Mouse (Mus musculus) retina, postnatal 7 days (tissue): ENCODE data around the gene Sf3b1.
"Not testable (repeated sequence)": the region's sequence is repeated elsewhere in the genome, so short reads cannot be mapped to it uniquely, and the experiment has no call there.

ENCODE experiments used
- DNase-seq: peaks from one replicate; pipeline ENCODE4 v3.0.0-alpha.2; 2012; ENCODE audit warnings: low read depth, low spot score

Sf3b1 gene

DNA sequence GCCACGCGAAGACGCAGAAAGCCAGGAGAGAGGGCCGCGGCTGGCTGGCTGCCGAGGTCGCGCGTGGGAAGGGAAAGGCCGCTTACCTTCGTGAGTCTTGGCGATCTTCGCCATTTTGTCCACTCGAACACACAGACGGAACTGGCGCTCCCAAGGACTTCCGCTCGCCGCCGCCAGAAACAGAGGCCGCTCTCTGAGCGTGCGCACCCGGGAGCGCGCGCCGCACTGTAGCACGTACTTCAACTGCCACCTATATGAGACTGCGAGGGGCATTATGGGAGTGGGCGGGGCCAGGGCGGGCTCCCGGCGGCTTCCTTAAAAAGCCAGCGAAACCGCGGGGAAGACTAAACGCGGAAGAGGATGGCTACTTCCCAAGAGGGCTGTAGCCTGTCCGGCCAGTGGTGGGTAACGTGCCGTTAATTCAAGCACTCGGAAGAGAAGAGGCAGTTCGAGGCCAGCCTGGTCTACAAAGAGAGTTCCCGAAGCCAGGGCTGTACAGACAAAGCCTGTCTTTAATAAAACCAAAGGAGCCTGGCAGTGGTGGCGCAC, at the start of gene Sf3b1:
Sf3b1 (minus strand) TSS at position 229 of the 549 bp plus-strand sequence.
- DNase-seq = peak; percentile 94

DNA sequence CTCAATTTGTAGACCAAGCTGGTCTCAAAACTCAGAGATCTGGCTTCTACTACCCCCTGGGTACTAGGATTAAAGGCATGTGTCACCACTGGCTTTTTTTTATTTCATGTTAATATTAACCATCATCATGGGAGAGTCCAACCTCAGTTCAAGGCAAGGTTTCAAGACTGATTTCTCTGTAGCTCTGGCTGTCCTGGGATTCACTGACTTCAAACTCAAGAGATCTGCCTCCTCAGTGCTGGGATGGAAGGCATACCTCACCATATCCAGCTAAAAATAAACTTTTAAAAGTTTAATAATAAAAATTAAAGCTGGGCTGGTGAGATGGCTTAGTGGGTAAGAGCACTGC, 49.1 kb upstream of the Sf3b1 start:
- no peak for DNase-seq

DNA sequence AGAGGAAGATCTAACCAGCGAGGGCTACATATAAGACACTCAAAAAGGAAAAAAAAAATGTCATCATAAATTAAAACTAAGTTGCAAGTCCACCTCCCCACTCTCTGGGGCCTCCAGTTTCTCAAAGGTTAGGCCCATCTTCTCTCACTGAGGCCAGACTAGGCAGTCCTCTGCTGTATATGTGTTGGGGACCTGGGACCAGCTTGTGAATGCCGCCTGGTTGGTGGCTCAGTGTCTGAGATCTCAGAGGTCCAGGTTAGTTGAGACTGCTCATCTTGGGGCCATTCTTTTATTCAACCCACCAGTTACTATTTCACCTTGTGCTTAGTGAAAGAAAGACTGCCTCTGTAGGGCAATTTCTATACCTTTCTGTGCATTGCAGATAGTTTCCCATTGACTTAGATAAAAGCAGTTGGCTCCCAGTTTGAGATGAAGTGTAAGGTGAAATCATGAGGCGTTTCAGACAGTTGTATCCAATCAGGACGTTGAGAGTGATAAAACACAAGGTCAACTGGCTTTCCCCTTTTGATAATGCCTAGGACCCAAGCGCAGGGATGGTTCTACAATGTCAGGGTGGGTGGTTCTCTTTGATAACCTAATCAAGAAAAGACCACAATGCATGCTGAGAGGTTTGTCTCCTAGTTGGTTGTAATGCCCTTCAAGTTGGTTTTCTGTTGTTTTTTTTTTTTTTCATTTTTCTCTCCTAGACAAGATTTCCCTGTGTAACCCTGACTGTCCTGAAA, 48.5 kb upstream of the Sf3b1 start:
- DNase-seq = no peak

DNA sequence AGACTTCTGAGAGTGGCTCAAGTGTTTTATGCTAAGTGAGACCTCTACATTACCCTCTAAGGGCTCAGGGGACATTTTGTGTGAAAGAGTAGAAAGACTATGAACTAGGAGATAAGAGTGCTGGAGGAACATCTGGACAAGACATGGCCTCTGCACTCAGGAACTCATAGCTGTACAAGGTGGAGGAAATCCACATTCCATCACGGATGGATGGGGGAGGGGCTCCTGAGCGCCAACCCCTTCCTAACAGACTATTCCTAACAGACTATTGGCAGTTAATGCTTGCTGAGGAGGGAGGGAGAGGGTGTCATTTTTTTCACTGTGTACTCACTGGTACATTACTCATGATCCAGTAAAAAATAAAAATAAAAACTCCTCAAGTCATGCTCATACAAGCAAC, 47.5 kb upstream of the Sf3b1 start:
- DNase-seq = no peak

DNA sequence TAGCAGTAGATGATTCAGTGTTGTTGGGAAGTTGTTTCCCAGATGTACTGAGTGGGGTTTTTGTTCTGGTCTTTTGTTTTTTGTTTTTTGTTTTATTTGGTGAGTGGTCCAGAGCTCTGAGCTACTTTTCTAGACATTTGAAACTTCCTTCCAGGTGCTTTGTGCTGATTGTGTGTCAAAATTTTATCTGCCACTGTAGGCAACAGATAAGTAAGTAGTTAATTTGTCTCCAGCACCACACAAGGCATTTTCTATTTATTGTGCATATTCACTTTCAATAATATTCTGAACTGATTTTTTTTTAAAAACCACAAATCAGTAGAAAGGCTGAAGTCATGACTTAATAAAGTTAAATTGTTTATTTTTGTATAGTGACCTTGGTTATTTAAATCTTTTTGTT, 45.0 kb upstream of the Sf3b1 start:
- not testable (repeated sequence) for DNase-seq

DNA sequence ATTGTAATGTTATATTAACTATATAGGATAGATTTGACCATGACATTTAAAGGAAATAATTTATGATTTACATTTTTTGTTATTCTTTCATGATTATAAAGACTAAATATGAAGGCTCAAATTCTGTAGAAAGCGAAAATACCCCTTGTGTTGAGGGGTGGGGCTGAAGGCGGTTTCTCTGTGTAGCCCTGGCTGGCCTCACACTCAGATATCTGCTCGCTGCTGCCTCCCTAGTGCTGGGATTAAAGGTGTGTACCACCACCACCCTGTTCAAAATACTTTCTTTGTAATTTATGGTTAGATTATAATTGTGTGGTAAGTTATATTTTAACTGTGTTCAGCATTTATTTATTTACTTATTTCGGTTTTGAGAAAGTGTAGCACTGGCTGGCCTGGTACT, 34.5 kb upstream of the Sf3b1 start:
- DNase-seq = no peak

DNA sequence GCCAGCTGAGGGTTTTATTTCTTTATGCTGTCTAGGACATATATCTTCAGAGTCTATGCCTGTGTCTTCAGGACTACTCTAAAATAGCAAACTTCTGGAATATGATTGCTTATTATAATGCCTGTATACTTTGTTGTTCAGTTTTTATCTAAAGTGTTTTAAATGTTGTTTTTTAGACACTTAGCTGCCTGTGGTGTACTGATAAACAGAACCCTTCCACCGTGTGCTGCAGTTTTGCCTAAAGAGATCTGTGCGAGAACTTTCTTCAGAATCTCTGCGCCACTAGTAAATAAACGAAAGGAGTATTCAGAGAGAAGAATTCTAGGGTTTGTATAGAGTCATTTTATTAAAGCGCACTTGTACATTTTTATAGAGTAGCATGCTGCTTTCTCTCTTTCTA, 33.8 kb upstream of the Sf3b1 start:
- DNase-seq = no peak

DNA sequence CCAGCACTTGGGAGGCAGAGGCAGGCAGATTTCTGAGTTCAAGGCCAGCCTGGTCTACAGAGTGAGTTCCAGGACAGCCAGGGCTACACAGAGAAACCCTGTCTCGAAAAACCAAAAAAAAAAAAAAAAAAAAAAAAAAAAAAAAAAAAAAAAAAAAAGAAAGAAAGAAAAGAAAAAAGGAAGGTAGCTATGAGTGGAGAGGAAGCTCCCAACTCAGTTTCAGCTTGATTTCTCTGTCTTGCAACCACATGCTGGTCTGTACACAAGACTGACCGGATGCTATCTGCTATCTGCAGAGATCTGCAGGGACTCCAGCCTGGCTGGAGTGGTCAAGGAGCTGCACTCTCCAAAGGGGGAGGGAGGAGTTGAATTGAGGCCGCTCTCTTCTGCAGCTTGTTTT, 31.1 kb upstream of the Sf3b1 start:
- not testable (repeated sequence) for DNase-seq

DNA sequence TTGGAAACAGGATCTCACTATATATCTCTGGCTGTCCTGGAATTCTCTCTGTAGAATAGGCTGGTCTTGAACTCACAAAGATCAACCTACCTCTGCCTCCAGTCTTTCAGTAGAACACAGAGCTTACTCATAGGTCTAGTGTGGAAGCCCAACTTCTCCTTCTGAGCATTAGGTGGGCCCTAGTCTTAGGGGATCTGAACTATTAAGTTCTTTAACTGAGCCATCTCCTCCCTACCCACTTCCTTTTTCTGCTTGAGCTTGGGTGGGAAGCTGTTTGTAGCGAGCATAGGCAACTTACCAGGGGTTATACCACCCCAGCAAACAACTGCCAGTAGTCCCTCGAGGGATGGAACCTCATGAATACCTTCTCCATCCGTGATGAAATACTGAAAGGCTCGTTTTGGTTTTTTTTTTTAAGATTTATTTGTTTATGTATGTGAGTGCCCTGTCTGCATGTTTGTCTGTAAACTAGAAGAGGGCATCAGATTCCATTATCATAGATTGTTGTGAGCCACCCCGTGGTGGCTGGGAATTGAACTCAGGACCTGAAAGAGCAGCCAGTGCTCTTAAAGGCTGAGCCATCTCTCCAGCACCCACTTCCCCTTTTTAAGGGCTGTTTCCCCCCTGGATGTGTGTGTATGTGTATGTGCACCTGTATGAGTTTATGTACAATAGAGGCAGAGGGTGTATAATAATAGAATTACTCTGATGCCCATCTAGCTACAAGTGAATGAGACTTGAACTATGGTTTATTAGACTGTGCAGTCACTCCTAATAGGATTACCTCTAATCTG, 28.2 kb upstream of the Sf3b1 start:
- no peak for DNase-seq

DNA sequence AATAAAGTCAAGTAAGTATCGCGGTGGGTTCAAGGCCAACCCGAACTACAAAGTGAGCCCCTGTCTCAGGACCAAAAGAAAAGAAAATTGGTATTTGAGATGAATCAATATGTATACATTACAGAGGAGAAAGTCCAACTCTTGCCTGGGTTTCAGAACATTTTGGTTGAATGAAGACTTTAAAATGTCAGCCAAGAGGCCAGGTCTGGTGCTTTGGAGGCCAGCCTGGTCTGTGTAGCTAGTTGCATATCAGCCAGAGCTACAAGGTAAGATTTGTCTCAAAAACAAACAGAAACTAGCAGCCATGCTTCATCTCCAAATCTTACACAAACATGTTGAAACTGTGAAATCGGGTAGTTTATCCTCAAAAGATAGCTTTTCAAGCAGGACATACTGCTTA, 26.3 kb upstream of the Sf3b1 start:
- DNase-seq = no peak

DNA sequence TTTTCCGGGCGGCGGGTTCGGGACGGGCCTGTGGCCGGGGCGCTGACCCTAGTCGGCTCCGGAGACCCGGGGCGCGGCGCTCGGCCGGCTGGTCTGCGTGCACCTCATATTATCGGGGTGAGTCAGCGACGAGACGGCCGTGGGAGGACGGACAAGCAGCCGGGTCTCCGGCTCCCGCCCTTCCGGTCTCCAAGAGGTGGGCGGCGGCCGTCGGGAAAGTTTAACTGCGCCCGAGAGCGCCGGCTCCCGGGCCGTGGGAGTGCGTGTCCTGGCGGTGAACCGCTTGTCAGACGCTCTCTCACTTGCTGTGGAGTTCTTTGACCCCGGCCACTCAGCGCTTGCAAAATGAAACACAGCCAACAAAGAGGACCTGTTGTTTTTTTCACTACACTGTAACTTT, 25.7 kb upstream of the Sf3b1 start:
- peak; percentile 4 for DNase-seq

DNA sequence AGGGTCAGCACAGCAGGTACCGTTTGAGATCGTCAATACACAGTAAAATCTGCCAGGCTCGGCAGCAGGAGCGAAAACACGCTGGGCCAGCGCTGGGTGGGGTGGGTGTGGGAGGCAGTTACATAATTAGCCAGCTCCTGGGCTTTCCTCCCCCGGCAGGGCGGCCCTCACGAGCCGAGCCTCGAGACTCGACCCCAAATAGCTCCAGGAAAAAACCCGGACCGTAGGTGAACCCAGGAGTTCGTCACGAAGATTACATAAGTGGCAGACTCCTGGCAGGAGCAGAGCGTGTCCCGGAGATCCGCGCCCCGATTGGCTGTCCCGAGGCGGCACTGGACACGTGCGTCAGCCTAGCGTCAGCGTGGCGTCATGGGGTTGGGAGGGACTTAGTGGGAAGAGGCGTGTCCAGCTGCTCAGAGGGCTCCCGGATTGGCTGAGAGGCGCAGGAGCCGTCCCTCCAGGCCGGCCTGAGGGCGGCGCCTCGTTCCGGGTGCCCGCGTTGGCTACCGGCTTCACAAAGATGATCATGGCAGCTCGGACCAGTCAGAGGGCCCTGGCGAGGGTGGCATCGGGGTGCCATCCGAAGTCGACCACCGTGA, 25.2 kb upstream of the Sf3b1 start, which contains the start of gene Coq10b:
Coq10b (plus strand) TSS at position 416 of the 599 bp plus-strand sequence.
- DNase-seq = peak; percentile 96

DNA sequence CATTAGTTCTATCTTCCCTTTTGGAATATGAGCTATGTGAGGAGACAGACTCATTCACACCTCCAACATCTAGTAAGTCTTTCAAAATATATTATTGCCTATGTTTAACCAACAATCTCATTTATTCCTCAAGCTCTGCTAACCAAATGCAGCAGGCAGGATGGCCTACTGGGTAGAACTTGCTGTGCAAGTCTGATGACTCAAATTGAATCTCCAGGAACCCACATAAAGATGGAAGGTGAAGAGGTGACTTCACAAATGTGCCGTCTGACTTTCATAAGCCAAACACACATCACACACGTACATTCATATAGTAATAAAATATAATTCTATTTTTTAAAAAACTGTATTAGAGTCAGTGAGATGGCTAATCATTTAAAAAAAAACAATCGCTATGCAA, 24.4 kb upstream of the Sf3b1 start:
- DNase-seq = no peak

DNA sequence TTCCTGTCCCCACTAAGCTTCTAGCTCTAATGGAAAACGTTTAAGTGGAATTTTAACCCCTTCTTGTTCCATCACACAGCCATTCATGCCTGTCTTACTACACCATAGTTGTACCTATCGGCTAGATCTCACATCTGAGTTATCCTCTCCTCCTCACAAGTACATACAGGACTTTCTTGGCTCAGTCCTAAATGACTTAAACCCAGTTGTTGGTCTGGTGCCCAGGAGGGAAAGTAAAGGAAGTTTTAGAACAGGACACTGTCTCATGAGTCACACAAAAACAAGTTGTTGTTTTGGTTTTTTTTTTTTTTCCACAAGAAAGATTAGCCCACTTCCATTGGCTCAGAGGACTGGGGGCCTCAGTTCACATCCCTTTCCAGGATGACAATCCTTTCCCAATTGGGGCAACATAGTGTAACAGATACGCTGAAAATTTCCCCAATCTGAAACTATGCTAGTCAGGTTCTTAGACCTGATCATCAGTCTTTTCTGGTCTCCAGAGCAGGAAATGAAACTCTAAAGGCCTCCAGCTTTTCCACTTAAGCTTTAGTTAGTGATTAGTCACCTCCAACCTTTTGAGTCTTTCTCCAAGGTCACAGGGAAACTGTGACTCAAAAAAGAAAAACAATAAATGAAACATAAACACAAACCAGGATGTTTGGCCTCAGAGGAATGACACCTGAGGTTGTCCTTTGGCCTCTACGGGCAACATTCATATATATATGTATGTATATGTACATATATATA, 21.7 kb upstream of the Sf3b1 start:
- no peak for DNase-seq

DNA sequence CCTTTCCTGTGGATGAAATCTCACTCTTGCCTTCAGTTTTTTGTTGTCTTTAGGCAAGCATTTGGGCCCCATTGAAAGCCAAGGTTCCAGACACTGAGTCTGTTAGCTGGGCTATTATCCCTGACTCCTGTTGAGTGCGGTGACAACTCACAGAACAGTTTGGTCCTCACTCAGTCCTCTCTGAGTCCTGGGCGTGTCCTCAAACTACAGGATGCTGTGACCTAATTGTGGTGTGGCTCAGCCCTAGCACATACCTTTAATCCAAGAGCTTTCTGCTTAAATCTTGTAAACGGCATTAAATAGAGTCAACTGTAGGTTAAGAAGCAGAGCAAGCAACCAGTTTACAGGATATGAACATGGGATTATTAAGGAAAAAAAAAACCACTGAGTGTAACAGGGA, 15.9 kb upstream of the Sf3b1 start:
- DNase-seq = no peak

DNA sequence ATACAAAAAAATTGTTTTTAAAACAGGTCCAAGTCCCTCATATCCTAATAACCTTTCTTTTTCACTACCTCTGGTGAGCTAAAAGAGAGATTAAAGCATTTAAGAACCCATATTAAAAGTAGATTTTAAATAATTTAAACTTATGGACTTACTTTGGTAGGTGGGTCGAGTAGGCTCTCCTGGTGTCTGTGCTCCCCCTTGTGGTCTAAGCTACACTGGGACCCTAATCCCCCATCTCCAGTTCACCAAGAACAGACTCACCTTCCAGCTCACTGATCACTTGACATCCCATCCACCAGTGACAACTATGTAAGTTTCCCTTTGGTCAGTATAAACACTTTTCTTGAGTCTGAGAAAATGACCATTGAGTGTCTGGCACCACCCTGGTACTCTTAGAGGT, 15.0 kb upstream of the Sf3b1 start:
- no peak for DNase-seq

DNA sequence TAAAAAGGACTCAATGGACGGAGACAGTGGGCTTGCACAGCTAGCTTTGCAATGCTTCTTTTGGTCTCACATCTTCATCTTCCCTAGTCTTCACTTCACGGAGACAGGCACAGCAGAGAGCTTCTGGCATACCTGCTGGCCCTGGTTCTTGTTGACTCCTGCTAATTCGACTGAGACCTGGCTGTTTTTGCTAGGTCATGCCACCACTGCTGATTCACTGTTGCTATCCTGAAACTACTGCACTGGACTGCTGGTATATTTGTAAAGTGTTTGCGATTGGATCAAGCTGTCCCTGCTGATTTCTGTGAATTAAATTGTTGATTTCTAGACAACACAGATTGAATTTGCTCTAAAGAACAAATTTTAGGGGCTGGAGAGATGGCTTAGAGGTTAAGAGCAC, 14.4 kb upstream of the Sf3b1 start:
- DNase-seq = no peak

DNA sequence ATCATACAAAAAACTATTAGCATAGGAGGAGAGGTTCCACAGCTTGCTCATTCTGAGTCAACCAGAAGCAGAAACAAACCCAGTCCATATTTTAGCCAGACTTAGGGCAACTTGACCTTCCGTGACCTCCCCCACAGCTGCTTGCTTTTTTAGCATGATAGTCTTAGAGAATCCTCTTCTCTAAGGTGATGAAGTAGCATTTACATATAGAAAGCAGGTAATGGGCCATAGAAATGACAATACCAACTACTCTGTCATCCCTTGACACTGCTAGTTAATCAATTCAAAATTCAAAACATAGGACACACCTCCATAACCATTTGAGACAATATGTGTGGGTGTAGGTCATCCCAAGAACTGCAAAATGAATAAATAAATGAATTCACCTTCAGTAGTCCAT, 12.7 kb upstream of the Sf3b1 start:
- no peak for DNase-seq

DNA sequence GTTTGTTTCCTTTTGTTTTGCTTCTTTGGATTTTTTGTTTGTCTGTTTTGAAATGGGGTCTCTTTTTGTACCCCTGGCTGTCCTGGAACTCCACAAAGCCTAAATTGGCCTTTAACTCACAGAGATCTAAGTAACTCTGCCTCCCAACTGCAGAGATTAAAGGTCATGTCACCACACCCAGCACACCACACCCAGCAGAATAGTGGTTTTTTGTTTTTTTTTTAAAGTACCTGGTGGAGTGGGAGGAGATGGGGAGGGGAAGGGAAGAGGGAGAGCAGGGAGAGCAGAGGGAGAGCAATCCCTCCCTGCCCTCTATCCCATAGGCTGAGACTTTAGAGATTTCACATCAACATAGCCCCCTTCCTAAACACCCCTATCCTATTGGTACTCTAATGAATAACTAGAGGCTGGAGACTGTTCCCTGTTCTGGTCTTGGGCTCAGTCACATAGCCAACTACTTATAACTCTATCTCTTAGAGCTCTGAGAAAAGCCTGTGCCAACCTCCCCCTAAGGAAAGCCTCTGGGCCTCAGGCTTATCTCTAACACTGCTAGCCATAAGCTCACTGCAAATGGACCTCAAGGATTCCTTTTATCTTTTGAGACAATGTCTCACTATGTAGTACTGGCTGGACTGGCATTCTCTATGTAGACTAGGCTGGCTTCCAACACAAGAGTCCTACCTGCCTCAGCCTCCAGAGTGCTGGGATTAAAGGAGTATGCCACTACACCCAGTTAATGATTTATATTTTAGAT, 3.9 kb upstream of the Sf3b1 start:
- no peak for DNase-seq

DNA sequence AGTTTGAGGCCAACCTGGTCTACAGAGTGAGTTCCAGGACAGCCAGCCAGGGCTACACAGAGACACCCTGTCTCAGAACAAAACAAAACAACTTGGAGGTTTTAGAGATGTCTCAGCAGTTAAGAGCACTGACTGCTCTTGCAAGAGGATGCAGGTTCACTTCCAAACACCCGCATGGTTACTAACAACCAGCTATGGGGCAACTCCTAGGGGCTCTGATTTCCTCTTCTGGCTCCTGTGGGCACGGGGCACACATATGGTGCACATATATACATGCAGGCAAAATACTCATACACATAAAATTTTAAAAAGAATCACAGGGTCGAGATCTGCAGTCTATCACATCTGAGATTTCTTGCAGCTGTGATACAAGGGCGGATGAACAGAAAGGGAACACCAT, 2.2 kb upstream of the Sf3b1 start:
- no peak for DNase-seq
